Mouse (Mus musculus): Measurements from ENCODE around the gene Cir1.

Gene Cir1

DNA sequence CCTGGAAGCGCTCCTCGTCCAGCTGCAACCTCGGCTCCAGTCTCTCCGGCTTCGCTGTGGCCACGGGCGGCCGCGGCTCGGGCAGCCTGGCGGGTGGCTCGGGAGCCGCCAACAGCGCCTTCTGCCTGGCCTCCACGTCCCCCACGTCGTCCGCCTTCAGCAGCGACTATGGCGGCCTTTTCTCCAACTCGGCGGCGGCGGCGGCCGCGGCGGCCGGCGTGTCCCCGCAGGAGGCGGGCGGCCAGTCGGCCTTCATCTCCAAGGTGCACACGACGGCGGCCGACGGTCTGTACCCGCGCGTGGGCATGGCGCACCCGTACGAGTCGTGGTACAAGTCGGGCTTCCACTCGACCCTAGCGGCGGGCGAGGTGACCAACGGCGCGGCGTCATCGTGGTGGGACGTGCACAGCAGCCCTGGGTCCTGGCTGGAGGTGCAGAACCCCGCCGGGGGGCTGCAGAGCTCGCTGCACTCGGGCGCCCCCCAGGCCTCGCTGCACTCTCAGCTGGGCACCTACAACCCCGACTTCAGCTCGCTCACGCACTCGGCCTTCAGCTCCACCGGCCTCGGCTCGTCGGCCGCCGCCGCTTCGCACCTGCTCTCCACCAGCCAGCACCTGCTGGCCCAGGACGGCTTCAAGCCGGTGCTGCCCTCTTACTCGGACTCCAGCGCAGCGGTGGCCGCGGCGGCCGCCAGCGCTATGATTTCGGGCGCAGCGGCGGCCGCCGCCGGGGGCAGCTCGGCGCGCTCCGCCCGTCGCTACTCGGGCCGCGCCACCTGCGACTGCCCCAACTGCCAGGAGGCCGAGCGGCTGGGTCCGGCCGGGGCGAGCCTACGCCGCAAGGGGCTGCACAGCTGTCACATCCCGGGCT is 39.0 kb downstream of the Cir1 start:
- in situ Hi-C loops (cut with MboI; ENCODE audit: low sequenced_read_pairs) = loop anchor here (10.0 kb wide), 1 partner anchor 109 kb away; no protein-coding TSS in a partner anchor

DNA sequence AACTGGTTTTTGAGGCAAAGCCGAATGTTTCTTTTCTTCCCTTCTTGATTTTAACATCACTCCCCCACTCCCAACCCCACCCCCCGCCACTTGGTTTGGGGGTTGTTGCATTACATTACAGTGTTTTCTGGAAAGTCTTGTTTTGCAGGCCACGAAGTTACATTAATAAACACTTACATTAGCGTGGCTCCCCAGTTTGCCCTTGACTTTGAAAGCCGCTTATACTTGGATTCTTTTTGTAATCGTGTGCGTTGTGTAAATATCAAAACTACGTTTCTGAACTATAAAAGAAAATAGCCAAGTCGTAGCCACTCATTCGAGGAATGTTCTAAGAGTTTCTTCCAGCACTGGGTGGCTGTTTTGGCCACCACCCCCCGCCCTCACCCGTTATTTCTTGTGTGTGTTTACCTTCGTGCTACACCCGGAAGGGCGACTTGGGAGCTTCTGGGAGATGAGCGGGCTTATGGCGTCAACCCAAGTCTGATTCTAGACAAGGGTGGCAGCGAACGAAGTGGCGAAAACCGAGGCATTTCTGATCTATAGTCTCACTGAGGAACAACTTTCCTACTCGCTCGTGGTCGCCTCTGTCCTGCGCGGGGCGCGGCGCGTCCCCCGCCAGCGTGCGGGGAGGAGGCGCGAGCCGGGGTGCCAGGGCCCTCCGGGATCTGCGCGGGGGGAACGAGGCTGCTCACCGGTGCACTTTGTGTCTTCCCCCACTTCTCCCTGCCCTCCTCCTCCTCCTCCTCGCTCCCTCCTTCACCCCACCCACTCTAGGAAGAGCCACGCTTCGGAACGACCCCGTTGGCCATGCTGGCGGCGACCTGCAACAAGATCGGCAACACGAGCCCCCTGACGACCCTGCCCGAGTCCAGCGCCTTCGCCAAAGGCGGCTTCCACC is 39.9 kb downstream of the Cir1 start:
- in situ Hi-C loops (cut with MboI; ENCODE audit: low sequenced_read_pairs) = loop anchor here (10.0 kb wide), 1 partner anchor 108 kb away; no protein-coding TSS in a partner anchor

DNA sequence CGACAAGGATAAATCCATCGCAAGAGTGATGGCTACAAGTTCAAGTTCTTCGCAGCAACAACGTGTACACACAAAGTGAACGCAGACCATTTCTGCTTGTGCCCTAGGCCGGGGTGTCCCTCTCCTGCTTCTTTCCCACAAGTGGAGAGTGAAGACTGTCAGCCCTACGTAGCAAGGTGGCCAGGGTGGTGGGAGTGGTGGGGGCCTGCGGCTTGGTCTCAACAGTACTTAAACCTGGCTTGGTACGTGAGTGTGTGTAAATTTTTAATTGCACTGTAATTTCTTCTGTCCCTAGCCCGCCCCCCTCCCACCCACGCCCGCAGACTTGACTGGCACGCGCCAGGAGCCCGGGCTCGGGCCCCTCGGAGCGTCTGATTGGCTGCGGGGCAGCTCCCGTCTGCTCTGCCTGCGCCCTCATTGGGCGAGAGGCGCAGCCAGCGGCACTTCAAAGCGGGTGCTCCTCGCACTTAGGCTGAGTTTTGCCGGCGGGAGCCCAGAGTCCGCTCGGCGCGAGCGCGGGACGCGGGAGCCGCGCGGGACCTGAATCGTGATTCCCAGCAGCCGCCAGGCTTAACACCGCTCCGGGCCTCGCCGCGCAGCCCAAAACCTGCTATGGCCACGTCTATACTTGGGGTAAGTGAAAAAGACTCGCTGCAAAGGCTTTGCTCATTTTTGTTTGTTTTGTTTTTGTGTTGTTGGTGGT is 40.9 kb downstream of the Cir1 start, which contains the start of gene Sp9:
Sp9 (plus strand) TSS at position 467 of the 703 bp plus-strand sequence.
- in situ Hi-C loops (cut with MboI; ENCODE audit: low sequenced_read_pairs) = loop anchor here (10.0 kb wide), 1 partner anchor 107 kb away; no protein-coding TSS in a partner anchor

DNA sequence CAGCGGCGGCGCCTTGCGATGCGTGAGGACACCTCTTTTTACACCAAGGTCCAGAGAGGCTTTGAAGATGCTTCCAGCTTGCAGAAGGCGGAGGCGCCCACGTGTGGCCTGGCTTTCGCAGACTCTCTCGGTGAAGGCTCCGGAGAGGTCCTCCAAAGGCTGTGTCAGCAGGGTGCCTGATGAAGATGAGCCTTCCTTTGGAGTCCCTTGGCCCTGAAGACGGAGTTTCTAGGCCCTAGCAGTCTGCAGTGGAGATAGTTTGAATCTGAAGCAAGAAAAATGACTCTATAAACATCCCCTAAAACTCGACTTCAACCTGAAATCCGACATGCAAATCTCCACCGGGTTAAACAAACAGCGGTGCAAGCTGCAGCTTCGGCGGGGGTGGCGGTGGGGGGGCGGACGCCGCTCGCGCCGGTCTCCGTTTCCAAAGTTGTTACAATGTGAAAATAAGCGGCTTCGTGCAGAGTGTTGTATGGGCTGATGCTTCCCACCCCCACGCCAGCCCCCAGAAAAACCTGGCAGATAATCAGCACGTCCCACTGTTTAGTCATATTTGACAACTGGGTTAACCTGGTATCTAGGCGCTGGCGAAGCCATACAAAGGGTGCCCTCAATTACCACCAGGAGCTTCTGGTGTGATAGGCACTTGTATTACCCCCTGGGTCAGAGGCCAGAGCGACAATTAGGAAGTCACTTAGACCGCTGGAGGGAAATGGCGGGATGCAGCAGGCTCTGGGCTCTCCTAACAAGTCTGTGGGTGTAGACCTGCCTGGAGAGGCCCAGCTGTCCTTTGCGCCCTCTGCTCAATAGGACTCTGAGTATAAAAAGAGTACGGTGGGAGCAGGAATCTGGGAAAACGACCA is 41.7 kb downstream of the Cir1 start:
- in situ Hi-C loops (cut with MboI; ENCODE audit: low sequenced_read_pairs) = loop anchor here (10.0 kb wide), 1 partner anchor 106 kb away; no protein-coding TSS in a partner anchor

DNA sequence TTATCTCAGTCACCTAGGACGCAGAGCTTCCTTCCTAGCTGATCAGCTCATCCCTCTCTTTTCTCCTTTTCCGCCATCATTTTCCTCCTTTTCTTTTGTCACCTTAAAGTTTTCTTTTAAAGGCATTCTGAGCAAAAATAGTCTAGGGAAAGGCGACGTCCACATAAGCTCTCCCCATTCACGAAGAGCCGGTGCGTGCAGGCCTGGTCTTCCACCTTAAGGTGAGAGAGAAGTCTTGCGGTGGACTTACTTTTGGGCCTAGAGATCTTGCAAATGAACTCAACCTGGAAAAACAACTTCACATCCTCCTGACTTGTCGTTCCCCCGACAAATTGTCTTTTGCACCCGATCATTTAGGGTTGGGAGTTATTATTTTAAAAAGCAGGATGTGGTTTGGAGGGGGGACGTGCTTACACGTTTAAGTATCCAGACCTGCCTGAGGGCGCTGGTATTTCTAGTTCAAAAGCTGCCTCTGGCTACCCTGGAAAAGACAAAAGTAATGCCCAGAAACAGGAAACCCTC is 42.4 kb downstream of the Cir1 start:
- in situ Hi-C loops (cut with MboI; ENCODE audit: low sequenced_read_pairs) = loop anchor here (10.0 kb wide), 1 partner anchor 105 kb away; no protein-coding TSS in a partner anchor

DNA sequence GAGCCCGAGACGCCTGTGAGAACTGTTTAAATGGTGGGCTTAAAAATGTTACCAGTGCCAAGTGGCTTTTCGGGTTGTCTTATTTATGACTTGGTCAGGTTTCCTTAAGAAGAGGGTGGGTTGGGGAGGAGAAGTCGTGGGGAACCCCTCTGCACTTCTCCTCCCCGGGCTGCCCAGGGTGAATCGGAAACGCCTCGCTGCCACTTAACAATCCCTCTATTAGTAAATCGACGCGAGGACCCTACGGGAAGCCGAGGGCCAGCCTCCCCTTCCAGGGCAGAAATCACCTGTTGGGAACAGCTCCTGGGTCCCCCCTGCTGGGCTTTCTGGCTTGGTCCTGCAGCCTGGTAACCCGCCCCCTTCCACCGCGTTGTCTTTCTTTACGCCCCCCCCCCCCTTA is 42.8 kb downstream of the Cir1 start:
- in situ Hi-C loops (cut with MboI; ENCODE audit: low sequenced_read_pairs) = loop anchor here (10.0 kb wide), 1 partner anchor 105 kb away; no protein-coding TSS in a partner anchor

DNA sequence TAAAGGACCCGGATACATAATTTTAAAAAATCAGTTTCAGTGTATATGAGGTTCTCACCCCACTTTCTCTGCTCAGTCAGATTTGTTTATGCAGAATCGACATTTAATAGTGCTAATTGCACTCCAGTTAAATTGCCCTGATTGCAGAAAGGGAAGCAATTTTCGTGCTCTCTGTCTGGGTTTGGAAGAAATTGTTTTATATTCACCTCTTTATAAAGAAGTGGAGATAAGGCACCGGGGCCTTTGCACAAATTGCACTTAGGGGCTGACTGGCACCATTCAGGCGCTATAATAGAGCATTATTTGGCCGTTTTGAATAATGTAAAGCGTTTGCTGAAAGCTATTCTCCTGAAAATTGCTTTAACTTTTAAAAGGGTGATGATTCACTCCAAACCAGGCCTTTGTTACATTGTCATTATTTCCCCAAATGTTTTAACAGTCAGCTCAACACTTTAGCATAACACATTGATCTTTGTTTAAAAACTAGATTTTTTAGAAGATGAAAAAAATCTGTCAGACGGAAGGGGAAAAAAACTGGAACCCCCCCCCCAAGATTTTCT is 43.6 kb downstream of the Cir1 start:
- in situ Hi-C loops (cut with MboI; ENCODE audit: low sequenced_read_pairs) = no loop called here

DNA sequence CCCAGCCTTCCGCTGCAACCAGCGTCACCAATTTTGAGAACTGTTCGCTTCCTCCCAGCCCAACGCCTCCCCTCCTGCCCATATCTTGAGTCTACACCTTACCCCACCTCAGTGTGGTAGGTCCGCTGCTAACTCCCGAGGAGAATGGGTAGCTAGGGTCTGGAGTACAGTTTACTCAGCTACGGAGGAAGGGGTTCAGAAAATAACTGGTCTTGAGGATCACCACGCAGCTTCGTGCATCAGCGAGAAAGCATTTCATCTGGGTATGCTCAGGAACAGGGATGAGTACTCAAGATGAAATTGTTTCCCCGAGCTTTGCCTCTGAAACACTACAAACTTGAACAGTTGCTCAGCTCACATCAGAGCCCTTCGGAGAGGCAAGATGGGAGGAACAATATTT is 44.2 kb downstream of the Cir1 start:
- in situ Hi-C loops (cut with MboI; ENCODE audit: low sequenced_read_pairs) = no loop called here

DNA sequence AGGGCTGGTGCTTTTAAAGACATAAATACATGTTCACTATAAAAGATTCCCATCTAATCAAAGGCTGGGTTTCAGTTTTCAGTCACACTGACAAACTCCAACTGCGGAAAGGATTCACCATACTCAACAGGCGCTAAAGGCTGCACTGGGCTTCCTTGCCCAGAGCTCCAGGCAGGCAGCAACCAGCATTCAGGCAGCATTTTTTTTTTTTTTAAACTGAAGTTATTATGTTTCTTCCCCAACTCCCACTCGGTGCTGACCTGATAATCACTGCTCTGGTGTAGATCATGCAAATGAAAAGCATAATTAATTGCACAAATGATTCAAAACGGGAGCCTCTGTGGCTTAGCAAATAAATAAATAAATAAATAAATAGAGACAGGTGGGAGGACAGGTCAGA is 44.7 kb downstream of the Cir1 start:
- in situ Hi-C loops (cut with MboI; ENCODE audit: low sequenced_read_pairs) = no loop called here

DNA sequence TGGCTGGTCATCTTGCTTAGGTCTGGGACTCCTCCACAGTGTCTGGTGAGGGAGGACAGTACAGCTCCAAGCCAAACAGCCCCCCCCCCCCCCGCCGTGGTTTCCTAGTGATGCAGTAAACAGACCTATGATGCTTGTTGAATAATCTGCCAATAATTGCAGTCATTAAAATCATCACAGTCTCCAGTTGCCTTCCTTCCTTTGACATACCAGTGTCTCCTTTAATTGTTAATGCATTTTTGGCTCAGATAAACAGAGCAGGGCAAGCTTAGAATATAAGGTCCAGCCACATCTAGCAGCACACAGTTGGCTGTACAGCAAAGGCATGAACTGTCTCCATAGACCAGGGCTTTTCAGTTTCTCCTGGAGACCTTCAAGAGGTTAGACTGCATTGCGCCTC is 45.3 kb downstream of the Cir1 start:
- in situ Hi-C loops (cut with MboI; ENCODE audit: low sequenced_read_pairs) = no loop called here

DNA sequence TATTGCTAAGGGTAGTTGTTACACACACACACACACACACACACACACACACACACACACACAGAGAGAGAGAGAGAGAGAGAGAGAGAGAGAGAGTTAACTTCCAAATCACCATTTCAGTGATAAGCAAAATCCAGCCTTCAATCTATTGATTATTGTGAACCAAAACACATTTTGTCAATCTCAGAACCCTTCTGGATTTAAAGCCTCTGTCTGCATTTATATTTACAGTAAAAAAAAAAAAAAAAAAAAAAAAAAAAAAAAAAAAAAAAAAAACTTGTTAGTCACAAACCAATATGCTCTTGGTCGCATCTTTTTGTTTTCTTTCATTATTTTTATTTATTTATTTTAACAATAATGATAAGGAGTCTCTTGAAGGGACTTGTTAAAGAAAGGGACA is 45.9 kb downstream of the Cir1 start:
- in situ Hi-C loops (cut with MboI; ENCODE audit: low sequenced_read_pairs) = no loop called here

DNA sequence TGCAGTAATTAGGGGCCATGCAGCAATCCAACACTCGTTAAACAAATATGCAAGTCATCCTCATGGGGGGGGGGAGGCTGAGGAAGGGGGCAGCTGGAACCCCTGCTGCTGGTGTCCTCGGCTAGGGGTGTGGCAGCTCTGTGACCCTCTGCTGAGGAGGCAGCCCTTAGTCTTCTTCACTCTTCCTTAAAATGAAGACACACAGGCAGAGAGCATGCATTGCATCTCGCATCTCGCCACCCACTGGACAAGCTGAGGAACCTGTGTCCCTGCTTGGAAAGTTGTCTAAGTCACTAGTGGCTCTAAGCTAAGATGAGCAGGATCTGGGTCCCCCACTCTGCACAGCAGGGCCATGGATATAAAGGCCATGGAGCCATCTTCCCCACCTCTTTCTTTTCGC is 46.5 kb downstream of the Cir1 start:
- in situ Hi-C loops (cut with MboI; ENCODE audit: low sequenced_read_pairs) = no loop called here

DNA sequence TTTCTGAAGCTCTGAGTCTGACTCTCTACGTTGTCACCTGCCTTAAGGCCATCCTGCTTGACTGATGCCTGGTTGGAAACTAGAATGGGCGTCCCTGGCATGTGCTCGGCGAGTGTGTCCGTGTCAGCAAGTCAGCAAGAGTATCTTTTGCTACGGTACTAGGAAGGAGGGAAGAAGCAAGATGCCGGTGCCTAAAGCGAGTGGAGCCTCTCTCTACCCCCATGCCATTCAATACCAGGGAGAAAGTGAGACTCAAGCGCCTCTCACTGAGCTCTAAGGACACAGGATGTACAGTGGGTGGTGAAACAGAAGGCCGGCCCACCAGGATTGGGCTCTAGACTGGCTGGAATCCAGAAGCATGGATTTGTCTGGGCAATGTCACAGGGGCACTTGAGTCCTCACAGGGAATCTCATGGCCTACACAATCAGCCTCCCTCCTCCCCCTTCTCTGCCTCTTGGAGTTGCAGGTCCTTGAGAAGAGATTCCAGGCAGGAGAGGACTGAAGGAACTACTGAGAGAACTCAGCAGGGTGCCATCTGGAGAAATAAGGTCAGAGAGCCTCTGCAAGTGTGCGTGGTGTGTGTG is 47.8 kb downstream of the Cir1 start:
- in situ Hi-C loops (cut with MboI; ENCODE audit: low sequenced_read_pairs) = no loop called here

DNA sequence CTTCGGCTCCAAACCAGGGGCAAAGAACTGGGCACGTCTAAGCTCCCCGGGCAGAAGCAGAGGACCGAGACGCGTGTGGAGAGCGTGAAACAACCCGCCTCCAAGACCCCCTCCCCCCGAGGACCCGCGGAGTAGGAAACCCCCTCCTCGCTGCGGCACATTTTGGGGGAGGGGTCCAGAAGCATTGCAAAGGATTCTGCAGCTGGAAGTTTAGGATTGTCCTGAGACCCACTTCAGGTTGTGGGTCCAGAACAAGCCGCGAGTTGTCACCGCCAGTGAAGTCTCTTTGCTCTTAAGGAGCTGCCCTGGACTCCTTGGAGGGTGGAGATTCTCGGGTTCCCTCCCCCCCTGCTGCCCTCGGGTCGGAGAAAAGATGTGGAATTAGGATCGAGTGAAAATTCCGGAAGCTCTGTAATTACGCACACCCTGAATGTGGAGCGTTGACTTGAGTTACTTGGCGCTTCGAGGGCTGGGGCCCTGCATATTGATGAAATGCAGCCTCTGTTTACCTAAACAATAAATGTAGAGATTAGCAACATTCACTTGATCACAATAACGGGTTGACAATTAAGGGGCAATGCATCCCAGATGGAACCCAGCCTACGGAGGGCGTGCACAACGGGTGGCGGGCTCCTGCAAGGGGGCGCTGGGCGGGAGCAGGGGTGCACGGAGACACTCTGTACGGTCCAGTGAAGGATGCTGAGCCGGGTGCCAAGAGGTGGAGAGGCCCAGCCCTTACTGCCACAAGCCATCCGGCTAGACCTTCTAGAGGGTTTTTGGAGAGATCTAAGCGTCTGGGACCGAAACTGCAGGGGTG is 48.5 kb downstream of the Cir1 start:
- in situ Hi-C loops (cut with MboI; ENCODE audit: low sequenced_read_pairs) = no loop called here

DNA sequence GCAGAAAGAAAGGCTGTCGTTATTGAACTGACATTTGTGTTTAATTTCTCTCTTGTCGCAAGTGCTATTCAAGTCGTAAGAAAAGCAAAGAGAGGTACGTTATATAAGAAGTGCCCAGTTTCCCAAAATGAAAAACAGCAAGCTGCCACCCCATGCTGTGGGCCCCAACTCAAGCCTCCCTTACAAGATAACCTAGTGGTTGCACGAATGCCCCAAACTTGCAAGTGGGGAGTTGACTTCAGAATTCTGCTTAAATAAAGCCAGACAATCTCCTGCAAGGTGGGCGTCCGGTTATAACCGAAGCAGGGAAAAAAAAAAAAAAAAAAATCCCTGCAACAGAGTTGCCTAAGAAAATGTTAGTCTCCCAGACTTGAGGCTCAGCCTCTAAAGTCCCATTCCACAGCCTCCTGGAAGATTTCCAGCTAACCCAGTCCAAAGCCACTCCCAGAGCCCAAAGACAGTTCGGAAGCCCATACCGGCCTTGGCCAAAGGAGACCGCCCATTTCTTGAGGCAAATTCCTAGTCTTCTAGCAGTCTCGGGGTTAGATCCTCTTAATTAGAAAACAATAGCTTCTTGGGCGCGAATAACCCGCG is 49.2 kb downstream of the Cir1 start:
- in situ Hi-C loops (cut with MboI; ENCODE audit: low sequenced_read_pairs) = no loop called here

DNA sequence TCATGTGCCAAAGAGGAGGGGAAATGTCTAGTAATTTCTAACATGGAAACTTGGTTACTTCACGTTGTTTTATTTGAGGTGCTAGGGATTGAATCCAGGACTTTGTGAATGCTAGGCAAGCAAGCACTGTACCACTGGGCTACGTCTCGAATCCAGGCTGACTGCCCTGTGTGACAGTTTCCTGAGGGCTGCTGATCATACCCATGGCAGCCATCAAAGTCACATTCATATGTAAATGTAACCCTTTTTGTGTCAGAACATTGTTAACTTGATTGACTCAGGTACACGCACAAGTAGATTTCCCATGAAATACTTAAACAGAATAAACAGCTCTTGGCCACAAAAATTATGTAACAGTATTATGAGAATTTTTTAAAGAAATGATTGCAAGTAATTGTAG is 63.8 kb downstream of the Cir1 start:
- in situ Hi-C loops (cut with MboI; ENCODE audit: low sequenced_read_pairs) = no loop called here

DNA sequence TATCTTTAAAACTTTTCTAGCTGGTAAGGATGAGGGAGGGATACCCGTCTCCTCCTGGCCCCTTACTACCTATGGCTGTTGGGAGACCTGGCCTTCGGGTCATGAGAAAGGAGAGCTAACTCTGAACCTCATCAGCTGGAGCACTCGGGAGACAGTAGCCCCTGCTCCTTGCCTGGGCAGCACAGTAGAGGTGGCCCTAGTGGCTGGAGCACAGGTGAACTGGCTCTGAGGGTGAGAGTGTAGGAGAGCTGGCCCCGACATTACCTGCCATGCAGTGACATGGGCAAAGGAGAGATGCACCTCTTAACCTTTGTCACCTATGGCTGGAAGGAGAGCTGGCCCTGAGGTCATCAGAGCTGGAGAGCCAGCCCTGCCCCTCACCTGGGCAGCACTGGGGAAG is 71.2 kb downstream of the Cir1 start:
- in situ Hi-C loops (cut with MboI; ENCODE audit: low sequenced_read_pairs) = no loop called here

Data from CH12F3 (cell line).